Mouse (Mus musculus) frontal cortex, postnatal 10 days (tissue): ENCODE results near the gene Otud1.
A peak's percentile ranks its signal among the peaks of the same experiment; 100 is the strongest.

ENCODE experiments used
- DNase-seq, 2 experiments: peaks; one replicate each; pipeline ENCODE4 v3.0.0; 2022; ENCODE audit warnings: low spot score in 2 of 2, mixed read lengths in 1 of 2

Gene Otud1

DNA sequence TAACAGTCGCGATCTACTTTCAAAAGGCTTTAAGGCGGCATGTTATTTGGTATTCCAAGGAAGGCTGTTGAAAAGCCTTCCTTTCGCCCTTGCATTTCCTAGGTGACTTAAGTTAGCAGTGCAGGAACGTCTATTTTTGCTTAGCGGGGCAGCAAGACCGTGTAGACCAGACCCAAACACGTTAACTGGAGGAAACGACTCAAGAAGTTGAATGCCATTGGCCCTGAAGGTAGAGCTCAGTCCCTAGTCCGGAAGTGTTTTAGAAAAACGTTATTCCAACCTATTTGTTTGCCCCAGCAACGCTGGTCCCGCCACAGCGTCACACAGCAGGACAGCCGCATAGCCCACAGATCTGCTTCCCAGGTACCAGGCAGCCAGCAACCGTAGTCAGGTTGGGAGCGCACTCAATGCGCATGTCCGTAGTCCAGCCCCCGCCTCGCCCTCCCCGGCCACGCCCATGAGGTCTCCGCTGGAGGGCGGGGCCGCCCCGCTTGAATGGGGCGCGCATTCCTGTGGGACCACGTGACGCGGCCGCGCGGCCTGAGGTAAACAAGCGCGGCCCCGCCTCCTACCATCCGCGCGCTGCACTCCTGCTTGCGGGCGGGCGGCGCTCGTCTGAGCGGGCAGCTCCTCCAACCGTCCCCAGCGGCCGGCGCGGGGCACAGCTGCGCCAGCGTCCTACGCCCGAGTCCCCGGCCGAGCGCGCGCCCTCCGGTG is at the start of gene Otud1:
Gene Otud1, plus strand, starts transcription at position 595 of the 717 bp plus-strand sequence.
- peak; percentile 91 to 94 for DNase-seq

DNA sequence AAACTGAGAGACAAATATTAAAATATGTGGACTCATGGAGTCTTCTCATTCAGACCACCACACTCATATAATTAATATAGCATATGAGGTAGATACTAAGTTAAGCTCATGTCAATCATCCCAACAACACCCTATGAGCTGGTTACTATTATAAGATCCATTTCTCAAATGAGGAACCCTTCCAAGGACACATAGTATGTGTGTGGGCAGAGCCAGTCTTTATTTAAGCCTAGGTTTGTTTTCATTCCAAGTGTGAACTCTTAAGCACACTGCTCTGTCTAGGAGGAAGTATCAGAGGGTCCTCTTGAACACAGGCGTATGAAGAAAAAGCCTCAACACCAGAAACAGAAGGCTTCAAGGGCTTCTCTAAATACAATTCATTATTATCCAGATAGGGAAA is 49.7 kb upstream of the Otud1 start:
- no peak for DNase-seq

DNA sequence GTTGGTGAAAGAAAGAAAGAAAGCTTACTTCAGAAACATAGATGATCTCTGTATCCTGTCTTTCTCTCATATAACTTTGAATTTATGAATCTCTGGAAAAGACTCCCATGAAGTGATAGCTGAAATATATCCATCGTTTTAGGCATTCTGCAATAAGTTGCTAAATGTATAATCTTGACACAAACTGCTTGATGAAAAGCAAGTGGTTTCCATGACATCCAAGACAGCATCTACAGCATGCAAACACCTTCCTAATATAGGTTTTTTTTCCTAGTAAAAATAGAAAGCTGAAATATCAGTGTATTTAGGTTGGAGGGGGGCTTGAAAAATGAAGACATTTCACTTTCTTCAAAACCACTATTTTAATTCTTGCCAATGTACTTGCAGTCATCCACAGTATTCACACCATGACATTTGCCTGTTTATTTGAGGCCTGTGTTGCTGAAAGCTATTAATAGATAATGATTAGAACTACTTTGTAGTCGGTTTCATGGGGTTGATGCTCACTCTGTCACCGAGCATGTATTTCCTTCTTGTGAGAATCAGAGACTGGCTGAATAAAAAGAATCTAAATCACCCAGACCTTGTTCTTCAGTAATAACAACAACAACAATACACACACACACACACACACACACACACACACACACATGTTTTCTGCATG is 49.0 kb upstream of the Otud1 start:
- DNase-seq, result no peak

DNA sequence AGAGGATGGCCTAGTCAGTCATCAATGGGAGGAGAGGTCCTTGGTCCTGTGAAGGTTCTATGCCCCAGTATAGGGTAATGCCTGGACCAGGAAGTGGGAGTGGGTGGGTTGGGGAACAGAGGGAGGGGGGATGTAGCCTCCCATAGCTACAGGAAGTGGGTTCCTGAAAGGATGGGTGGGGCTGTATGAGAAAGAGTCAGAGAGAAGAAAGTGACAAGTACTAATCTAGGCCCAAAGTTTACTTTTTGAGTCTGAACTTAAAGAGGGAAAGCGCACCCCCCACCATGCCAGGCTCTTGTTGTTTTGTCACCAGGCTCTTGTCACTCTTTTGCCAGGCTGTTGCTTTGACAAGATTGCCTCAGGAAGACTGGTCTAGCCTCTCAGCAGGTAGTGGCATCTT is 35.5 kb upstream of the Otud1 start:
- no peak for DNase-seq

DNA sequence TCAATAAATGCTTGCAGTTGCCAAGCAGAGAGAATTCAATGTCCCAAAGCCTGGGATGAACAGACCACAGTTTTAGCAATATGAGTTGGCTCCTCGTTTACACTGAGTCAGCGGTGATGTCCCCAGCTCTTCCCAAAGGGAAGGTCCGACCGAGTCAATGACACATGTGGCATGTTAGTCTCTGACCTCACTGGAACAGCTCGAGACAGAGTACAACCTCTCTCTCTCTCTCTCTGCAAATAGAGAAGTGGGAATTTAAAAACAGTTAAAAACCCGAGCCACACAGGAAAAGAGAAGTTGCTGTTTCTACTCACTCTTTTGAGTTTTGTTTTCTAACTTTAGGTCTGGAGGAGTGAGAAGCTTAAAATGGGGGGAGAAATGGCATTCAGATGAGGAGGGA is 30.5 kb upstream of the Otud1 start:
- DNase-seq, result no peak

DNA sequence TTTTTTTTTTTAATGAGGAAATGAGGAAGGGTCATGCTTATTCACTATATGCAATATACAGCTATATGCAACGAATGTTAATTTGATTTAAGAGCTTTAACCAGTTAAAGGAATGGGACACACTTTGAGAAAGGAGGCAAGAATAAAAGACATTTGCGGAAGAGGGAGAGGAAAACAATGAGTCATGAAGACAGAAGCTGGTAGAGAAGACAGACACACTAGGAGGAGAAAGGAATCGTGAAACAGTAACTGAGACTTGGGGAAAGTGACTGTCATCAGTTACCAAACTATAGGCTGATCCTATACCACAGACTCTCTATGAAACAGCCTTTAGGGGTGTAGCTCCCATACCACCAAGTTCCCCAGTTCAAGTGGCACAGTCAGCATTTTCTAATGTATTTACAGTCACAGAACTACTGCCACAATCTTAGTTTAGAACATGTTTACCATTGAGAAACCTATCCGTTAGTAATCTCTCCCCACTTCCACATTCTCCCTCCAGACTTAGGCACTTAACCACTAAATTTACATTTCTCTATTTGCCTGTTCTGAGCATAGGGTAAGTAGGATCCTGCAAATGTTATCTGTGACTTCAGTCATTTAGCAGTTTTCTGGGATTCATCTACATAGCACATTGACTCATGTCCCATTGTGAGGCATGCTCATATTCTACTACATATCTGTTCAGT is 29.5 kb upstream of the Otud1 start:
- DNase-seq, result no peak

DNA sequence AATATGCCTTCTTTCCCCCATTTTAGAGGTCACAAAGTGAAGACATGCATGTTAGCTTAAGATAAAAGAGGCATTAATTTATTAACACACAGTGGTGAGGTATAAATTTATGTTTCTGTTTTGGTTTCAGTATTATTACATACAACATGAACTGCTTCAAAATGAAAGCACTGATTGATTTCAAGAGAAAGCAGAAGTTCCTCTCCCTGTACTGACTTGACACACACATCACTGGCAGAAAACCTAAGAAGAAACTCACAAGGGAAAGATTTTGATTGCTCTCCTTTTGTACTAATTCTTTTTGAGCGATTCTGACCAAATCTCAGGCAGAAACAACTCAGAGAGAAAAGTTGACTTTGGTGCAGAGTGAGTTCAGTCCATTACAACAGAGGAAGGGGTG is 27.0 kb upstream of the Otud1 start:
- DNase-seq, result no peak

DNA sequence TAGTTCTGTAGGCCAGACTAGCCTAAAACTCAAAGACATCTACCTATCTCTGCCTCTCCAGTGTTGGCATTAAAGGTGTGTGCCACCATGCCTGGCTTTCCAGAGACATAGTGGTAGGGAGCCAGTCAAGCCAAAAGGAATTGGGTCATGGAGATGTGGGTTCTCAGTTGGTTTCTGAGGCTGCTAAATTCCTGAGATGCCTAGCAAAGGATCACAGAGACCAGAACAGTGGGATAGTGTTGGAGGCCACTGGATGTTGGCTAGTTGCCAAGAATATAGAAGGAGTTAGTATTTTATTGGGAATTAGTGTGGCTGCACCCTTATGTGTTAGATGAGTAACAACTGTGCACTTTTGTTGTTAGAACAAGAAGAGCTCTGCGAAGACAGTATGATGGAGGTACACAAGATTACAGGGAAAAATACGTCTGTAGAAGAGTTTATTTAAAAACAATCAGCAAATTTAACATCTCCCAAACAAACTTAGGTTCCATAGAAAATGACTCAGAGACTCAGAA is 24.1 kb upstream of the Otud1 start:
- no peak for DNase-seq

DNA sequence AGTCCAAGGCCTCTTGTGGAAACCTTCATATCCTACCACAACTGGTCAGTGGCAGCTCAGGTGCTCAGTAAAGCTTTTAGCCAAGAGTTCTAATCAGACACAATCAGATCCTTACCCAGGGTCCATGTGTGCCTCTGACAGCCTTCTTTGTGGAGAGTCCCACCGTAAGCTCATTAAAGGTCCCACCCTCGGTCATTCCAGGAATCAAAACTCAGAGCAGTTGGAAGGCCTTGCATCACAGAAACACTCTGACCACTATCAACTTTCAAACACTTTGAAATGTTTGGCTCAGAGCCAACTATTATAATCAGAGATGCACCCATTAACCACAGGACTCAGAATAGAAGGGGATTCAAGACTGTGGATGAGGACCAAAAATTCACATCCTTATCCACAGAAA is 12.4 kb upstream of the Otud1 start:
- no peak for DNase-seq

DNA sequence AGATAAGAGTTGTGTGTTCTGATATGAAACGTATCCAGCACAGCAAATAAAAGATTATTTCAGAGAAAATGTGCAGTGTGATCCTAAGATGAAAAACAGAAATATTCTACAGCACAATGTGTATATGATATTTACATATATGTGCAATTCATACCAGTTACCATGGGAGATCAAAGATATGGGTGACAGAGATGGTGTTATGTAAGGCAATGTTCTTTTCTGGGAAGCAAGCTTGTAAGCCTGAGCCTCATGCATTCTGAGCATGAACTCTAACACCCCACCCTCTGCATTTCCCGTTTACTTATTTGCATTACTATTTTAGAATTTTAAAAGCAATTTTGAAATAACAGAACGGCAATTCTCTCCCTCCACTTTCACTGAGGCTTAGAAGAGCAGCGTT is 11.4 kb upstream of the Otud1 start:
- DNase-seq, result no peak

DNA sequence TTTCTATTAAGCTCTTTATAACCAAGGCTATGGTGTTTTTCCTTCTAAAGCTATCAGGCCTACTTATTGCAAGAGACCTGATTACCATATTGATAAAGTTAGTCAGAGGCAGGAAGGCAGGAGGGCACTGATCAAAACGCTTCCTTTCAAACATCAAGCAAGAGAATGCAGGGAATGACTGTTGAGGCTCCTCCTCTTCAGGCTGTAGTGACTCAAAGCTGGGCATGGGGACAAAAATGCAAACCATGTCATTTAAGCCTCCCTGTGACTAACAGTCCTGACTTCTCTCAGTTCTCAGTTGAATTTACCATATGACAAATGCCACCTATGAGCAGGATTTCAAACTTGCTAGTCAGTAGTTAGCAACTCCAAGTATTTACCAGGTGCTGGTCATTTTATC is 10.6 kb upstream of the Otud1 start:
- DNase-seq, result no peak

DNA sequence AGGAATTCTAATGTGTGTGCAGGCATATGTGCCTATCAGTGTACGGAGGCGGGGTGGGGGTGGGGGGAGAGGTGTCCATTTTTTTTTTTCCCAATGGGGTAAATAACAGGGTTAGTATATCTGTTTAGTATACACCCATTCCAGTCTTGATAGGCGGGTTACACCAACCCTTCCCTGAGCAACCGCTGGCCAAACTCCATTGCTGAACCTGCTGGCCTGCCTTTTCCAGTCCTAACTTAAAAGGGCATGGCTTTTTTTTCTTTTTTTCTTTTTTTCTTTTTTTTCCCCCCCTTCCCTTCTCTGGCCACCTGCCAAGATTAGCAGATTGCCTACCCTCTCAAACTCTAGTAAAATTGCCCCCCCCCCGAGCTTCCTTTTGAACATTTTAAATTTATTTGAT is 1.1 kb upstream of the Otud1 start:
- no peak for DNase-seq

DNA sequence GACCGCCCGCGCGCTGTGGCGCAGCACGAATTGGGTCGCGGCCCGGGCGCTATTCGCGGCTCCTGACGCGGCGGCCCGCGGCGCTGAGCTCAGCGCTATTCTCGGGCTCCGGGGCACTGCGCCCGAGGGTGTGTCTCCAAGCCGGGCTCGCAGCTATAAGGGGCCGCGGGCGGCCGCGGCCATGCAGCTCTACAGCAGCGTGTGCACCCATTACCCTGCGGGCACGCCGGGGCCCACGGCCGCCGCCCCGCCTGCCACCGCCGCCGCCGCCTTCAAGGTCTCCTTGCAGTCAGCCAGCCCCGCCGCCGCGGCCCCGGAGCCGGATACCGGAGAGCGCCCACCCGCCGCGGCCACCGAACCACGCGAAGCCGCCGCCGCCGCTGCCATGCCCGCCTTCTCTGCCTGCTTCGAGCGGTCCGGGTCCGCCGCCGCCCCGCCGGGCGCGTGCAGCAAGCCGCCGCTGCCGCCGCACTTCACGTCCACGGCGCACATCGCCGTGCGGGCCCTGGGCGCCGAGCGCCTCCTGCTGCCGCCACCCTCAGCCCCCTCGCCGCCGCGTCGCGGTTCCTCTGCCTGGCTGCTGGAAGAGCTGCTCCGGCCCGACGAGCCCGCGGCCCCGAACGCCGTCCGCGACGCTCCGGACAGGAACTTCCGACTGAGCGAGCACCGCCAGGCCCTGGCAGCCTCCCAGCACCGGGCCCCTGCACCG is 483 bp downstream of the Otud1 start:
- DNase-seq, result peak; percentile 34 to 65

DNA sequence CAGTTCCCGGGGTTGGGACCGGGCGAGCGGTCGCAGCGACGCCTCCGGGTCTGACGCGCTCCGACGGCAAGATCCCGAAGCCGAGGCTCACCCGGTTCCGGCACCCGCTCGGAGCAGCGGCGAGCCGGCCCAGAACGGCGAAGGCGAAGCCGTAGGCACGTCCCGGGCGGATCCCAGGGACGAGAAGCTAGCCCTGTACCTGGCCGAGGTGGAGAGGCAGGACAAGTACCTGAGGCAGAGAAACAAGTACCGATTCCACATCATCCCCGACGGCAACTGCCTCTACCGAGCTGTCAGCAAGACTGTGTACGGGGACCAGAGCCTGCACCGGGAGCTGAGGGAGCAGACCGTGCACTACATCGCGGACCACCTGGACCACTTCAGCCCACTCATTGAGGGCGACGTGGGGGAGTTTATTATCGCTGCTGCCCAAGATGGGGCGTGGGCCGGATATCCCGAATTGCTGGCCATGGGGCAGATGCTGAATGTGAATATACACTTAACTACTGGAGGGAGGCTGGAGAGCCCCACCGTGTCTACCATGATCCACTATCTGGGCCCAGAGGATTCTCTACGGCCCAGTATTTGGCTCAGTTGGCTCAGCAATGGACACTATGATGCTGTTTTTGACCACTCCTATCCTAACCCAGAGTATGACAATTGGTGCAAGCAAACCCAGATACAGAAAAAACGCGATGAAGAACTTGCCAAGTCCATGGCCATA is 1.3 kb downstream of the Otud1 start:
- peak; percentile 22 to 31 for DNase-seq

DNA sequence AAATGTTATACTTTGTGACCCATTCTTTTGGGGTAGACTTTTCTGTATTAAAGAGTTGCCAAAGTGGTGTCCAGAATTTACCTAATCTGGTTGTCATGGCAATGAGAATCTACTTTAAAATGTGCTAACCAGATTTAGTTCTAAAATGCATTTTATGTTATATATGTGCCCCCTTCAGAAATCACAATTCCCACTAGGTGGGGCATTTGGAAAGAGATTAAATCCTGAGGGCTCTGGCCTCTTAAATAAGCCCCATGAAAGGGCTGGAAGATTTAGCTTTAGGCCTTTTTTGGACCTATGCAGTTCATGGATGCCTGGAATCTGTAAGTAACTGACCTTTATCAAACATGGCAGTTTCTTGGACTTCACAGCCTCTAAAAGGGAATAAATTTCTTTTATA is 3.3 kb downstream of the Otud1 start:
- DNase-seq, result no peak

DNA sequence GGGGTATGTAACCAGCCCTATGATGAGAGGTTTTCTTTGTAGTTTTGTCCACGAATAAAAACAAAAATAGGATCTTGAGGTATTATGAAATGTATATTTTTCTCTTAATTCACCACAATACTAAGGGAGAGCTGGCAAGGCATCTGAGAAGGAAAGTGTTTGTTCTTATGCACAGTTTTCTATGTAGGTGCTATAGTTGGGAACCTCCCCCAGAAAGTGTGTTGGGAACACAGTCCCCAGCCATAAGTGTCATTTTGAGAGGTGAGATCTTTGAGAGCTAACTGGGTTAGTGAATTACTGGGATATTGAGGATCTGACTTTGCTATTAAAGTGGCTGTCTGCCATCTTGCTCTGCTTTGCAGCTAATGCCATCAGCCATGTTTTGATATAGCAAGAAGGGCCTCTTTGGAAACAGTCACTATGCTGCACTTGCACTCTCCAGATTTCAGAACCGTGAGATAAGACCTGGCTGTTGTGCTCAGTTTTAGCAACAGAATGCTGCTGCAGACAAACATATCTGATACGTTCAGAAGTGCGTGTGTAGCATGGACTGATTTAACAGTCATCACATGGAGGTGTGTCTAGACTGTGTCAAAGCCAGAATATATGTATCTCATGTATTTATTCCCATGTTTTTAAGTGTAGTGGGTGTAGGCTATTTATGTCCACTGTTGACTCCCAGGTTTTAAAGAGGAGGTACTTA is 5.7 kb downstream of the Otud1 start:
- no peak for DNase-seq

DNA sequence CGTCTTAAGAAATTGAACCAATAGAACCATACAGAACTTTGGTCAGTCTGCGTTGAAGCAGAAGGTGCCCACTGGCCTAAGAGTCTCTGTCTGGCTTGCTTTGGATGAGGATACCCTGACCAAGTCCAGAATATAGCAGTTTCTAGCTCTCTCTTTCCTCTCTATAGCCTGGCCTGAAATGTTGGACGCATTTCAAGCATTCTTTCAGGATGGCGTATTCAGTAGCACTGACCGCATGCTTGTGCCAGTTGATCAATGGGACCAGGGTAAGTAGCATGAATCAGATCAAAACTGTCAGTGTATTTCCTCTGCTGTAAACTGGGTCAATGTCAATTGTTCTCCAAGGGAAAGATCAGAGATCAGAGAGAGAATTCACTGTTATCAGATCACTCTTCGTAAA is 6.6 kb downstream of the Otud1 start:
- DNase-seq, result no peak

DNA sequence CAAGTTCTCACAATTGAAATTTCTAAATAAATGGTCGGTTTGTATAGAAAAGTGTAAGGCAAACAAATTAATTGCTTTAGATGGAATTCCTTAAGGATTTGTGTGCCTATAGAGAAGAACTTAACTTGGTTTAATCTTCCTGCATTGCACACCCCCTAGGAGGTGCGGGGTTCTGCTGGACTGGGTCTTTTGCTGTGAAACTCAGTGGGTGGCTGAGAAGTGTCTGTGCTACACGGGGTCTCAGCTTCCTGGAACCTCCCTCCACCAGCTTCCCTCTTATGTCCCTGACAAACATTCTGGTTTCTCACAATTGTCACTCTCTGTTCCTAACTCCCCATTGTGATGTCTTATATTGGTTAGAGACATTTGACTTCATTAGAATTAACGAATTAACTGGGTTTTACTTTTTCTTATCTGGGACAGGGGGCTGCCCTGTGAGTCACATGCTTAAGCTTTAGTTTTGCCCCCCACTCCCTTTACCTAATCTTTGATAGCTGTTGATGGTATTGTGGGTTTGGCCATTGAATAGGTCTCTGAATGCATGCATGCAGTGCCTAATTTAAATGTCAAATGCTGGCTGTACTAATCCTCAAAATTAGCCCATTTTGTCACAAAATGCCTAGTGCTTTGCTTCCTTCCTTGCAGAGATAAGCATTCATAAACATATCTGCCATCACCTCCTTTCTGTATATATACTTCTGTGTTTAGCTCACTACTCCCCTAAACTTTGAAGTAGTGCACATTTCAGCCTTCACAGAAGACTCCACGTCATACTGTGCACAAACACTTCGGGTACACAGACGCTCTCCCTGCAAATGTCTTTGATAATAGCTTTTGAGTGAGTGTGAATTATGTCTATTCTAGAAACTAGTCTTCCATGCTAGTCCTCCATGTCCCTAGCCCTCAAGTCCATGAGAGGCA is 7.3 kb downstream of the Otud1 start:
- no peak for DNase-seq

DNA sequence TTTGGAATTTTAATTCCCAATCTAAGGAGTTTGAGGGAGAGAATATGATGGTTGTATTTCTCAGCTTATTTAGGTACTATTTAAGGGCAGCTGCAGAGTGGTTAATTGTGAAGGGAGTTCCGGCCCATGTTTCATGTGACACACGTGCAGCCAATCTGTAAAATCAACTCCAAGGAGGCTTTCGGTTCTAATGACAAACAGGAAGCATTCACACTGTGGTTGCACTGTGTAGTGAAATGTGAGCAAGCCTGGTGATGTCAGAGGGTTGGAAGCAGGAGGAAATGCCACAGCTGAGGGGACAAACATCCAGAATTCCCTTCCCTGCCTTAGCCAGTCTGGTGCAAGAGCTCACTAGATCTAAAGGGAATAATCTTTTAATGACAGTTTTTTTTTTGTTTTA is 8.3 kb downstream of the Otud1 start:
- no peak for DNase-seq
